Mouse (Mus musculus) liver, postnatal 0 days (tissue): ENCODE results near the gene Syt8. TPM values are rescaled to one million over a fixed set of nuclear protein-coding genes. Genes with fewer than 3 reads are reported as not detected.

ENCODE experiments used
- ATAC-seq: fragments of 200-750 bp; cut with Nextera tagmentation; 2 replicates; pipeline ENCODE4 v1.8.0; 2017; ENCODE audit warnings: mild to moderate bottlenecking, moderate library complexity
- DNase-seq: peaks from one replicate; pipeline ENCODE4 v3.0.0-alpha.2; 2016
- H3K27ac ChIP-seq: fragments of 300-500 bp; sonication (generic); 2 replicates; pipeline ENCODE4 v1.5.1; 2014; ENCODE audit warnings: antibody characterized with exemption, moderate library complexity, mild to moderate bottlenecking, low read depth
- H3K27me3 ChIP-seq: fragments of 300-500 bp; sonication (generic); 2 replicates; pipeline ENCODE4 v1.6.1; 2014; ENCODE audit warnings: low read length, control low read depth, mixed read lengths; ENCODE audit not compliant: insufficient read depth
- H3K36me3 ChIP-seq: fragments of 300-500 bp; sonication (generic); replicated peaks from 2 replicates; pipeline ENCODE4 v1.6.1; 2014; ENCODE audit warnings: mild to moderate bottlenecking, control low read depth, low read length, moderate library complexity, mixed read lengths; ENCODE audit not compliant: insufficient read depth
- H3K4me1 ChIP-seq: fragments of 300-500 bp; sonication (generic); 2 replicates; pipeline ENCODE4 v1.6.1; 2014; ENCODE audit warnings: antibody characterized with exemption, mild to moderate bottlenecking, control low read depth; ENCODE audit not compliant: insufficient read depth
- H3K4me2 ChIP-seq: fragments of 300-500 bp; sonication (generic); 2 replicates; pipeline ENCODE4 v1.6.1; 2014; ENCODE audit warnings: low read depth, mild to moderate bottlenecking, low read length, moderate library complexity, mixed read lengths
- H3K4me3 ChIP-seq: fragments of 300-500 bp; sonication (generic); 2 replicates; pipeline ENCODE4 v1.5.1; 2014; ENCODE audit warnings: low read depth, low read length
- H3K9ac ChIP-seq: fragments of 300-500 bp; sonication (generic); replicated peaks from 2 replicates; pipeline ENCODE4 v1.6.1; 2014; ENCODE audit warnings: mild to moderate bottlenecking, moderate library complexity
- H3K9me3 ChIP-seq: fragments of 300-500 bp; sonication (generic); 2 replicates; pipeline ENCODE4 v1.6.1; 2016; ENCODE audit warnings: mild to moderate bottlenecking, control low read depth, low read length, mixed read lengths
- CTCF ChIP-seq: sonication (generic); IDR thresholded peaks from 2 replicates; pipeline ENCODE4 v1.5.1; 2016; ENCODE audit warnings: antibody characterized with exemption, low read depth
- EP300 ChIP-seq: IDR thresholded peaks from 2 replicates; pipeline ENCODE4 v1.6.1; 2016; ENCODE audit warnings: antibody characterized with exemption, low read depth, mild to moderate bottlenecking
- WGBS: fragments of 180-500 bp; shearing (Covaris S2); extraction: QIAGEN DNeasy Blood & Tissue Kit; methylation state at CpG from one replicate; pipeline ENCODE4 v1.1.7; 2014; ENCODE audit not compliant: insufficient replicate concordance; 5-methylcytosine and 5-hydroxymethylcytosine counted together
- polyA plus RNA-seq: library from polyadenylated mRNA; unstranded; fragments of >200 nt; fragmentation: Nextera tagmentation; extraction: Ambion mirVana; gene quantifications from 2 replicates; pipeline ENCODE4 v1.2.1, GENCODE M21; 2015

Gene Syt8
- polyA plus RNA-seq, 1 experiment from 2014 or later: not detected

- Histone ChIP-seq H3K27ac (no peak overlapping the region), H3K36me3 (no peaks in the 10 kb centered on the region), H3K4me2 (no peak overlapping the region), H3K4me1 (no peaks in the 10 kb centered on the region), H3K9ac (no peak overlapping the region), H3K9me3 (no peaks in the 10 kb centered on the region), H3K27me3 (no peaks in the 10 kb centered on the region), H3K4me3 (no peak overlapping the region)
- WGBS: 80% methylated on average over 4 of the region's 4 CpGs
- no peak for ATAC-seq
- no peak for DNase-seq
- TF ChIP-seq EP300 (no peak), CTCF (no peak)
These were observed 38.3 kb downstream of the Syt8 start for GRCm38 (mm10) chr7:142472936-142473335.

GRCm38 (mm10) chr7:142473476-142473875 is 38.8 kb downstream of the Syt8 start:
- H3K4me2 ChIP-seq: no peak overlapping the region
- WGBS: 64% methylated on average over 2 of the region's 2 CpGs
- H3K4me3 ChIP-seq: no peak overlapping the region
- H3K4me1 ChIP-seq: no peaks in the 10 kb centered on the region
- H3K27ac ChIP-seq: no peak overlapping the region
- no peak for ATAC-seq
- no peak for TF ChIP-seq EP300
- TF ChIP-seq CTCF: no peak
- no peaks in the 10 kb centered on the region for H3K27me3 ChIP-seq
- no peaks in the 10 kb centered on the region for H3K36me3 ChIP-seq
- no peaks in the 10 kb centered on the region for H3K9me3 ChIP-seq
- H3K9ac ChIP-seq: no peak overlapping the region
- DNase-seq: no peak

GRCm38 (mm10) chr7:142474799-142475198 is 40.1 kb downstream of the Syt8 start:
- no peaks in the 10 kb centered on the region for H3K4me1 ChIP-seq
- DNase-seq: no peak
- TF ChIP-seq CTCF: no peak
- no peaks in the 10 kb centered on the region for H3K27me3 ChIP-seq
- H3K36me3 ChIP-seq: no peaks in the 10 kb centered on the region
- H3K4me2 ChIP-seq: no peak overlapping the region
- H3K4me3 ChIP-seq: no peak overlapping the region
- ATAC-seq: no peak
- H3K9ac ChIP-seq: no peak overlapping the region
- 73% methylated on average over 14 of the region's 14 CpGs for WGBS
- H3K27ac ChIP-seq: no peak overlapping the region
- no peaks in the 10 kb centered on the region for H3K9me3 ChIP-seq

GRCm38 (mm10) chr7:142475641-142476040 is 41.0 kb downstream of the Syt8 start:
- no peaks in the 10 kb centered on the region for H3K36me3 ChIP-seq
- no peaks in the 10 kb centered on the region for H3K27me3 ChIP-seq
- no peak for TF ChIP-seq CTCF
- TF ChIP-seq EP300: no peak
- H3K9me3 ChIP-seq: no peaks in the 10 kb centered on the region
- DNase-seq (no peak), ATAC-seq (no peak)
- no peak overlapping the region for H3K9ac ChIP-seq
- H3K4me3 ChIP-seq: no peak overlapping the region
- WGBS: 71% methylated on average over 7 of the region's 7 CpGs
- no peak overlapping the region for H3K4me2 ChIP-seq
- no peaks in the 10 kb centered on the region for H3K4me1 ChIP-seq
- no peak overlapping the region for H3K27ac ChIP-seq

GRCm38 (mm10) chr7:142476271-142476670 is 41.6 kb downstream of the Syt8 start:
- Histone ChIP-seq H3K4me1 (peaks cover 5% of the 10 kb centered on the region), H3K4me3 (no peak overlapping the region), H3K4me2 (no peak overlapping the region), H3K27me3 (no peaks in the 10 kb centered on the region), H3K9ac (no peak overlapping the region), H3K27ac (no peak overlapping the region), H3K36me3 (no peaks in the 10 kb centered on the region), H3K9me3 (no peaks in the 10 kb centered on the region)
- no peak for ATAC-seq
- no peak for DNase-seq
- 74% methylated on average over 5 of the region's 5 CpGs for WGBS
- TF ChIP-seq CTCF (no peak), EP300 (no peak)

GRCm38 (mm10) chr7:142476795-142477452 is 42.3 kb downstream of the Syt8 start:
- DNase-seq (no peak), ATAC-seq (no peak)
- no peaks in the 10 kb centered on the region for H3K36me3 ChIP-seq
- H3K4me3 ChIP-seq: no peak overlapping the region
- H3K27me3 ChIP-seq: no peaks in the 10 kb centered on the region
- no peak overlapping the region for H3K9ac ChIP-seq
- no peaks in the 10 kb centered on the region for H3K9me3 ChIP-seq
- TF ChIP-seq EP300 (no peak), CTCF (no peak)
- peaks cover 12% of the 10 kb centered on the region for H3K4me1 ChIP-seq
- no peak overlapping the region for H3K27ac ChIP-seq
- 75% methylated on average over 13 of the region's 13 CpGs for WGBS
- H3K4me2 ChIP-seq: no peak overlapping the region
